Mouse (Mus musculus): ENCODE data around the gene Umad1. TPM values are rescaled to one million over a fixed set of nuclear protein-coding genes. Genes with fewer than 3 reads are reported as not detected.

Umad1 gene
- polyA plus RNA-seq (2014; fragmentation: Nextera tagmentation; extraction: Ambion mirVana) = 26.8 and 28.3 TPM in 2 replicates

- whole genome bisulfite sequencing = under 1% methylated on average over 64 of the region's 64 CpGs
- H3K27me3 ChIP-seq (ENCODE audit: control insufficient read depth, insufficient read depth, low read length) = no peaks in the 10 kb centered on the region
- peak; percentile 100 for ATAC-seq (ENCODE audit: insufficient number of reproducible peaks, insufficient read depth, low FRiP score, low read depth)
These were observed at the start of gene Umad1, which contains the start of the genes Rpa3 and Gm45062 for GRCm38 (mm10) chr6:8259004-8259666. Umad1 (plus strand) TSS chr6:8259288. Rpa3 (minus strand) TSS chr6:8259173. Gm45062 (plus strand) TSS chr6:8259450.

GRCm38 (mm10) chr6:8209866-8210186 is 49.3 kb upstream of the Umad1 start:
- Histone ChIP-seq H3K9ac (replicated peaks; ENCODE audit: low read depth, low read length) (peak overlapping the region; percentile 83), H3K27ac (ENCODE audit: low read length) (peak overlapping the region; percentile 92; the same call in 1 of the 2 replicates), H3K36me3 (ENCODE audit: control insufficient read depth, insufficient read depth, low read length) (peaks cover 5% of the 10 kb centered on the region), H3K4me1 (ENCODE audit: control insufficient read depth, insufficient read depth, low read length) (0 out of 2 replicates have a peak, but pooled peaks cover 2% of the 10 kb centered on the region), H3K4me2 (replicated peaks; ENCODE audit: low read depth, low read length) (peak overlapping the region; percentile 45), H3K9me3 (ENCODE audit: control insufficient read depth, low read depth, low read length) (no peaks in the 10 kb centered on the region), H3K4me3 (ENCODE audit: low read depth, low read length) (peak overlapping the region; percentile 64), H3K27me3 (ENCODE audit: control insufficient read depth, insufficient read depth, low read length) (no peaks in the 10 kb centered on the region)
- no peak for ATAC-seq (ENCODE audit: insufficient number of reproducible peaks, insufficient read depth, low FRiP score, low read depth)
- WGBS = 10% methylated on average over 10 of the region's 10 CpGs

More at GRCm38 (mm10) chr6:8259004-8259666, at the start of gene Umad1, which contains the start of the genes Rpa3 and Gm45062:
- peak within 1 kb of the TSS; percentile 82 for H3K4me3 ChIP-seq (ENCODE audit: low read depth, low read length)
- H3K4me2 ChIP-seq (replicated peaks; ENCODE audit: low read depth, low read length) = peak within 1 kb of the TSS; percentile 68
- no peaks in the 10 kb centered on the region for H3K36me3 ChIP-seq (ENCODE audit: control insufficient read depth, insufficient read depth, low read length)
- H3K9ac ChIP-seq (replicated peaks; ENCODE audit: low read depth, low read length) = peak within 1 kb of the TSS; percentile 73
- peak within 1 kb of the TSS; percentile 52; the same call in 1 of the 2 replicates for H3K27ac ChIP-seq (ENCODE audit: low read length)
- H3K4me1 ChIP-seq (ENCODE audit: control insufficient read depth, insufficient read depth, low read length) = no peaks in the 10 kb centered on the region
- no peaks in the 10 kb centered on the region for H3K9me3 ChIP-seq (ENCODE audit: control insufficient read depth, low read depth, low read length)

GRCm38 (mm10) chr6:8210661-8211060 is 48.4 kb upstream of the Umad1 start:
- Histone ChIP-seq H3K9me3 (ENCODE audit: control insufficient read depth, low read depth, low read length) (no peaks in the 10 kb centered on the region), H3K4me2 (replicated peaks; ENCODE audit: low read depth, low read length) (peak overlapping the region; percentile 45; the same call in 1 of the 2 replicates), H3K27me3 (ENCODE audit: control insufficient read depth, insufficient read depth, low read length) (no peaks in the 10 kb centered on the region), H3K27ac (ENCODE audit: low read length) (no peak overlapping the region), H3K36me3 (ENCODE audit: control insufficient read depth, insufficient read depth, low read length) (peaks cover 14% of the 10 kb centered on the region), H3K9ac (replicated peaks; ENCODE audit: low read depth, low read length) (no peak overlapping the region), H3K4me1 (ENCODE audit: control insufficient read depth, insufficient read depth, low read length) (0 out of 2 replicates have a peak, but pooled peaks cover 2% of the 10 kb centered on the region), H3K4me3 (ENCODE audit: low read depth, low read length) (no peak overlapping the region)
- ATAC-seq (ENCODE audit: insufficient number of reproducible peaks, insufficient read depth, low FRiP score, low read depth) = no peak
- WGBS = 91% methylated on average over 3 of the region's 3 CpGs

- no peaks in the 10 kb centered on the region for H3K9me3 ChIP-seq (ENCODE audit: control insufficient read depth, low read depth, low read length)
- H3K36me3 ChIP-seq (ENCODE audit: control insufficient read depth, insufficient read depth, low read length) = peaks cover 31% of the 10 kb centered on the region
- no peaks in the 10 kb centered on the region for H3K4me1 ChIP-seq (ENCODE audit: control insufficient read depth, insufficient read depth, low read length)
- no peak overlapping the region for H3K4me2 ChIP-seq (replicated peaks; ENCODE audit: low read depth, low read length)
- no peak overlapping the region for H3K4me3 ChIP-seq (ENCODE audit: low read depth, low read length)
- no peak for ATAC-seq (ENCODE audit: insufficient number of reproducible peaks, insufficient read depth, low FRiP score, low read depth)
- H3K9ac ChIP-seq (replicated peaks; ENCODE audit: low read depth, low read length) = no peak overlapping the region
- no peak overlapping the region for H3K27ac ChIP-seq (ENCODE audit: low read length)
- no peaks in the 10 kb centered on the region for H3K27me3 ChIP-seq (ENCODE audit: control insufficient read depth, insufficient read depth, low read length)
- WGBS = 81% methylated on average over 3 of the region's 3 CpGs
These were observed 32.1 kb upstream of the Umad1 start for GRCm38 (mm10) chr6:8227035-8227434.

GRCm38 (mm10) chr6:8228596-8228995 is 30.5 kb upstream of the Umad1 start:
- H3K4me3 ChIP-seq (ENCODE audit: low read depth, low read length) = no peak overlapping the region
- ATAC-seq (ENCODE audit: insufficient number of reproducible peaks, insufficient read depth, low FRiP score, low read depth) = no peak
- H3K4me1 ChIP-seq (ENCODE audit: control insufficient read depth, insufficient read depth, low read length) = no peaks in the 10 kb centered on the region
- no peaks in the 10 kb centered on the region for H3K9me3 ChIP-seq (ENCODE audit: control insufficient read depth, low read depth, low read length)
- whole genome bisulfite sequencing = 83% methylated on average over 3 of the region's 3 CpGs
- H3K27ac ChIP-seq (ENCODE audit: low read length) = no peak overlapping the region
- no peaks in the 10 kb centered on the region for H3K27me3 ChIP-seq (ENCODE audit: control insufficient read depth, insufficient read depth, low read length)
- no peak overlapping the region for H3K4me2 ChIP-seq (replicated peaks; ENCODE audit: low read depth, low read length)
- peaks cover 36% of the 10 kb centered on the region for H3K36me3 ChIP-seq (ENCODE audit: control insufficient read depth, insufficient read depth, low read length)
- no peak overlapping the region for H3K9ac ChIP-seq (replicated peaks; ENCODE audit: low read depth, low read length)

- Histone ChIP-seq H3K9ac (replicated peaks; ENCODE audit: low read depth, low read length) (peak overlapping the region; percentile 73), H3K4me3 (ENCODE audit: low read depth, low read length) (peak overlapping the region; percentile 82), H3K27me3 (ENCODE audit: control insufficient read depth, insufficient read depth, low read length) (no peaks in the 10 kb centered on the region), H3K9me3 (ENCODE audit: control insufficient read depth, low read depth, low read length) (no peaks in the 10 kb centered on the region), H3K4me1 (ENCODE audit: control insufficient read depth, insufficient read depth, low read length) (no peaks in the 10 kb centered on the region), H3K36me3 (ENCODE audit: control insufficient read depth, insufficient read depth, low read length) (no peaks in the 10 kb centered on the region), H3K4me2 (replicated peaks; ENCODE audit: low read depth, low read length) (peak overlapping the region; percentile 67), H3K27ac (ENCODE audit: low read length) (peak overlapping the region; percentile 52; the same call in 1 of the 2 replicates)
- WGBS = 8% methylated on average over 6 of the region's 6 CpGs
- ATAC-seq (ENCODE audit: insufficient number of reproducible peaks, insufficient read depth, low FRiP score, low read depth) = no peak
These were observed 772 bp upstream of the Umad1 start for GRCm38 (mm10) chr6:8258316-8258715.

GRCm38 (mm10) chr6:8259667-8260044 is 568 bp downstream of the Umad1 start:
- no peaks in the 10 kb centered on the region for H3K9me3 ChIP-seq (ENCODE audit: control insufficient read depth, low read depth, low read length)
- under 1% methylated on average over 8 of the region's 8 CpGs for WGBS
- no peaks in the 10 kb centered on the region for H3K27me3 ChIP-seq (ENCODE audit: control insufficient read depth, insufficient read depth, low read length)
- peak overlapping the region; percentile 68 for H3K4me2 ChIP-seq (replicated peaks; ENCODE audit: low read depth, low read length)
- peak overlapping the region; percentile 49; the same call in 1 of the 2 replicates for H3K9ac ChIP-seq (replicated peaks; ENCODE audit: low read depth, low read length)
- H3K27ac ChIP-seq (ENCODE audit: low read length) = peak overlapping the region; percentile 21; the same call in 1 of the 2 replicates
- ATAC-seq (ENCODE audit: insufficient number of reproducible peaks, insufficient read depth, low FRiP score, low read depth) = peak; percentile 29
- peak overlapping the region; percentile 82 for H3K4me3 ChIP-seq (ENCODE audit: low read depth, low read length)
- no peaks in the 10 kb centered on the region for H3K36me3 ChIP-seq (ENCODE audit: control insufficient read depth, insufficient read depth, low read length)
- H3K4me1 ChIP-seq (ENCODE audit: control insufficient read depth, insufficient read depth, low read length) = no peaks in the 10 kb centered on the region

GRCm38 (mm10) chr6:8271047-8271446 is 12.0 kb downstream of the Umad1 start:
- Histone ChIP-seq H3K4me1 (ENCODE audit: control insufficient read depth, insufficient read depth, low read length) (no peaks in the 10 kb centered on the region), H3K9ac (replicated peaks; ENCODE audit: low read depth, low read length) (no peak overlapping the region), H3K27ac (ENCODE audit: low read length) (no peak overlapping the region), H3K36me3 (ENCODE audit: control insufficient read depth, insufficient read depth, low read length) (no peaks in the 10 kb centered on the region), H3K4me2 (replicated peaks; ENCODE audit: low read depth, low read length) (no peak overlapping the region), H3K4me3 (ENCODE audit: low read depth, low read length) (no peak overlapping the region), H3K9me3 (ENCODE audit: control insufficient read depth, low read depth, low read length) (no peaks in the 10 kb centered on the region), H3K27me3 (ENCODE audit: control insufficient read depth, insufficient read depth, low read length) (no peaks in the 10 kb centered on the region)
- 79% methylated on average over 3 of the region's 3 CpGs for WGBS
- no peak for ATAC-seq (ENCODE audit: insufficient number of reproducible peaks, insufficient read depth, low FRiP score, low read depth)

Measured in stomach, embryonic 14.5 days (tissue).